Mouse (Mus musculus) mouse embryonic stem cell (cell line): ENCODE results near the gene Mprip.

Experiments used
- in situ Hi-C, 2 experiments: fragments of 300-500 bp; cut with MboI; formaldehyde crosslinking; loops; 1 replicate in 1 of 2; 3 replicates in 1 of 2; pipeline ENCODE4 v1.14.3; 2019 to 2020; ENCODE audit warnings: low sequenced_read_pairs in 2 of 2, low pct_unique_long_range_greater_than_20kb in 1 of 2, mixed read lengths in 1 of 2; ENCODE audit not compliant: unreplicated experiment in 1 of 2

Gene Mprip

GRCm38 (mm10) chr11:59808170-59808960, 147.3 kb downstream of the Mprip start:
- in situ Hi-C loops, result no loop called here

GRCm38 (mm10) chr11:59809071-59809669, 148.1 kb downstream of the Mprip start:
- in situ Hi-C loops, result no loop called here

GRCm38 (mm10) chr11:59809670-59810474, 148.8 kb downstream of the Mprip start, which contains the start of gene Flcn:
Flcn (minus strand) TSS chr11:59810016.
- in situ Hi-C loops, result no loop called here

GRCm38 (mm10) chr11:59810480-59811158, 149.5 kb downstream of the Mprip start:
- in situ Hi-C loops, result no loop called here

GRCm38 (mm10) chr11:59811211-59811610, 150.1 kb downstream of the Mprip start:
- in situ Hi-C loops, result no loop called here

- in situ Hi-C loops, result no loop called here
Measured at GRCm38 (mm10) chr11:59813276-59813675, 152.2 kb downstream of the Mprip start.

- in situ Hi-C loops, result no loop called here
Measured at GRCm38 (mm10) chr11:59814311-59814710, 153.2 kb downstream of the Mprip start.

GRCm38 (mm10) chr11:59814936-59815335, 153.8 kb downstream of the Mprip start:
- in situ Hi-C loops, result no loop called here

GRCm38 (mm10) chr11:59815482-59816065, 154.5 kb downstream of the Mprip start:
- in situ Hi-C loops, result no loop called here

- in situ Hi-C loops, result no loop called here
Measured at GRCm38 (mm10) chr11:59817916-59818315, 156.8 kb downstream of the Mprip start.

GRCm38 (mm10) chr11:59821625-59822024, 160.5 kb downstream of the Mprip start:
- in situ Hi-C loops, result no loop called here
